Mouse (Mus musculus) G1E (cell line): ENCODE measurements around the gene 9230112D13Rik. TPM values are rescaled to one million over a fixed set of nuclear protein-coding genes. Genes with fewer than 3 reads are reported as not detected.

ENCODE experiments used
- ATAC-seq: 2 replicates; pipeline ENCODE4 v1.8.0; 2016; ENCODE audit warnings: mild to moderate bottlenecking; ENCODE audit not compliant: insufficient number of reproducible peaks, poor library complexity, low FRiP score, severe bottlenecking; ENCODE audit errors: extremely low read depth
- DNase-seq: peaks from one replicate; pipeline ENCODE4 v3.0.0; 2012; ENCODE audit warnings: low spot score
- H3K27me3 ChIP-seq: 2 replicates; pipeline ENCODE4 v1.6.1; 2012; ENCODE audit warnings: mild to moderate bottlenecking, low read length, inconsistent platforms; ENCODE audit not compliant: insufficient read depth
- H3K36me3 ChIP-seq: replicated peaks from 2 replicates; pipeline ENCODE3; 2012; ENCODE audit warnings: mild to moderate bottlenecking, inconsistent platforms
- H3K4me1 ChIP-seq: 2 replicates; pipeline ENCODE4 v1.6.1; 2012; ENCODE audit warnings: low read depth, low read length, inconsistent platforms, mixed read lengths; ENCODE audit not compliant: insufficient read depth
- H3K4me3 ChIP-seq: 2 replicates; pipeline ENCODE4 v1.5.1; 2012; ENCODE audit warnings: low read depth, mild to moderate bottlenecking, inconsistent platforms, low read length, moderate library complexity, mixed read lengths
- H3K9me3 ChIP-seq: replicated peaks from 2 replicates; pipeline ENCODE4 v1.6.1; 2012; ENCODE audit warnings: inconsistent platforms
- CTCF ChIP-seq: IDR thresholded peaks from 2 replicates; pipeline ENCODE4 v1.5.1; 2012; ENCODE audit warnings: low read depth, low read length, inconsistent platforms, mixed read lengths
- GATA1 ChIP-seq: IDR thresholded peaks from 2 replicates; pipeline ENCODE4 v1.6.1; 2012; ENCODE audit warnings: borderline replicate concordance, low read length, inconsistent platforms, mixed read lengths
- GATA2 ChIP-seq: IDR thresholded peaks from 2 replicates; pipeline ENCODE4 v1.6.1; 2012; ENCODE audit warnings: low read depth, low read length, inconsistent platforms, borderline replicate concordance
- POLR2AphosphoS5 ChIP-seq: IDR thresholded peaks from 2 replicates; pipeline ENCODE4 v1.6.1; 2012; ENCODE audit warnings: low read depth, low read length, inconsistent platforms; ENCODE audit not compliant: insufficient replicate concordance
- TAL1 ChIP-seq: conservative IDR thresholded peaks from 2 replicates; pipeline ENCODE4 v1.6.1; 2012; ENCODE audit warnings: low read depth, low read length, inconsistent platforms, mixed read lengths
- polyA plus RNA-seq: library from polyadenylated mRNA; stranded (reverse); fragments of >175 nt; gene quantifications from 2 replicates; pipeline ENCODE4 v1.2.3, GENCODE M21; 2012
- total RNA-seq, 2 experiments: library from RNA; stranded (forward) in 1 of 2; stranded (reverse) in 1 of 2; fragments of 200-1000 nt in 1 of 2; fragments of >200 nt in 1 of 2; fragmentation: Nextera tagmentation in 1 of 2; gene quantifications; 2 replicates each; pipeline ENCODE4 v1.2.3; 2014 to 2017

9230112D13Rik gene
- total RNA-seq (2014; fragmentation: Nextera tagmentation), result not detected in 2 replicates
- total RNA-seq (2017), result not detected in 2 replicates
- not detected in 2 replicates for polyA plus RNA-seq

DNA sequence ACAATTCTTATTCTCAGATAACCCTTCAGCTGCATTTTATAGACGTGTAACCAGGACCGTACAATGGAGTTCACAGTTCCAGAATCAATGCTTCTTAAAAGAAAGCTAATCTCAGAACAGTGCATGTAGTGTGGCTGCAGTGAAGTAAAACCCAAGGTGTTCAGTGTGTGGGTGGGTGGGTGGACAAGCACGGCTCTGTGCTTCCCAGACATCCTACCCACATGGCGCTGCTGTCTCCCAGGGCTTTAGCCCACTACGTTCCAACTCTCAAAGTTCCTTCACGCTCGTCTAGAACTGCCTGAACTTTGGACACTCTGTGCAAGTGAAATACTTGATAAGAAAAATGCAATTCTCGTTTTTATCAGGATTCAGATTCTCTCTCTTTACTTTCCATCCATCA is at the start of gene 9230112D13Rik:
Gene 9230112D13Rik, minus strand, starts transcription at position 101 of the 400 bp plus-strand sequence.
- Histone ChIP-seq H3K4me3 (no peak within 1 kb of the TSS), H3K9me3 (no peaks in the 10 kb centered on the region), H3K27me3 (peaks cover 1% of the 10 kb centered on the region; the same call in 1 of the 2 replicates), H3K36me3 (no peaks in the 10 kb centered on the region), H3K4me1 (no peaks in the 10 kb centered on the region)
- ATAC-seq (no peak), DNase-seq (no peak)
- no peak for TF ChIP-seq GATA2
- no peak for TF ChIP-seq POLR2AphosphoS5
- no peak for TF ChIP-seq TAL1
- TF ChIP-seq GATA1, result no peak
- TF ChIP-seq CTCF, result no peak

DNA sequence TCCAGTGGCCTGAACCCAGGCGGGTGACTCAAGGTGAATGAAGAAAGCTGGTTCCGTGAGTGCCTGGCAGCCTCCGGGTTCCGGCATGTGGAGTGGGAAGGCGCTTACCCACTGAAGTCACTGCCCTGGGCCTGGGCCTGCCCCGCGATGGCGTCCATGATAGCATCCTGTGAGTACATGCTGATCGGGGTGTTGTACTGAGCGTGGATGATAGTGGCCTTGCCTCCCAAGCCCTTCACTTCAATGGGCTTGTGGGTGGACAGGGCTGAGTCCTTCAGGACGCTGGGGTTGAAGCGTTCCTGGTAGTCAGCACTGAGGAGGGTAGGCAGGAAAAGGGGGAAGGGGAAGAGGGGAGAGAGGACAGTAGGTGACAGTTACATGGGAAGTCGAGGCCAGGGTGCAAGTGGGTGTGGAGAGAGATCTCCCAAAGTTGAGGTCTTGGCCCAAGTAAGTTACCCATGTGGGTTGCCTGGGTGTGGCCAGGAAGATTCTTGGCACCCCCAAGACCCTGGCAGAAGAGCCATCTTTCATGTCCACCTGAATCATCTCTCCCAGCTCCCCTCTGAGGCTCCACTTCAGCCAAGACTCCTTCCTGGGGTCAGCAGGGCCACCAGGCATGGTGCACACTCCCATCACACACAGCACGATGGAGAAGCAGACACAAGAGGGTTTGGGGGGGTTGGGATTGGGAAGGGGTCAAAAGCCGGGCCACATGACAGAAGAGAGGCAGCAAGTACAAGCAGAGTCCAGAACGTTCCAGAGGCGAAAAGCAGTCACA is 49.2 kb upstream of the 9230112D13Rik start:
- DNase-seq (no peak), ATAC-seq (no peak)
- Histone ChIP-seq H3K4me1 (peaks cover 10% of the 10 kb centered on the region), H3K4me3 (no peak overlapping the region), H3K9me3 (no peaks in the 10 kb centered on the region), H3K36me3 (no peaks in the 10 kb centered on the region), H3K27me3 (peaks cover 4% of the 10 kb centered on the region; the same call in 1 of the 2 replicates)
- no peak for TF ChIP-seq GATA1
- TF ChIP-seq CTCF, result no peak
- TF ChIP-seq GATA2, result no peak
- no peak for TF ChIP-seq TAL1
- TF ChIP-seq POLR2AphosphoS5, result no peak

DNA sequence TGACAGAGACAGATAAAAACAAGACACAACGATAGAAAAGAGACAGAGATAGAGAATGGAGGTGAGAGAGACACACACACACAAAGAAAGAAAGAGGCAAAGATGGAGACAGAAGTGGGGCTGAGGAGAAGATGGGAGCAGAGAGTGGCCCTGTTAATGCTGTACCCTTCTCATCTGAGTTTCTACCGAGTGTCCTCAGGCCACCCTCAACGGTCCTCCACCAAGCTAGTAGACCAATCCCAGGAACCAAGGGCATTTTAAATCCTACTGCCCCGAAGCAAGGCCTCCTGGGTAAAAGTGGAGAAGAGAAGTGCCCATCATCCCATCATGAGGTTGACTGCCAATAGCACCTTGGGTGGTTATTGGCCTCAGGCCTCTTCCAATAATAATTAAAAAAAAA is 48.3 kb upstream of the 9230112D13Rik start:
- no peaks in the 10 kb centered on the region for H3K36me3 ChIP-seq
- peaks cover 4% of the 10 kb centered on the region; the same call in 1 of the 2 replicates for H3K27me3 ChIP-seq
- H3K4me3 ChIP-seq, result no peak overlapping the region
- no peaks in the 10 kb centered on the region for H3K9me3 ChIP-seq
- TF ChIP-seq CTCF, result no peak
- no peak for TF ChIP-seq GATA1
- no peak for TF ChIP-seq TAL1
- no peak for TF ChIP-seq POLR2AphosphoS5
- TF ChIP-seq GATA2, result no peak
- peaks cover 10% of the 10 kb centered on the region for H3K4me1 ChIP-seq
- no peak for ATAC-seq
- no peak for DNase-seq

DNA sequence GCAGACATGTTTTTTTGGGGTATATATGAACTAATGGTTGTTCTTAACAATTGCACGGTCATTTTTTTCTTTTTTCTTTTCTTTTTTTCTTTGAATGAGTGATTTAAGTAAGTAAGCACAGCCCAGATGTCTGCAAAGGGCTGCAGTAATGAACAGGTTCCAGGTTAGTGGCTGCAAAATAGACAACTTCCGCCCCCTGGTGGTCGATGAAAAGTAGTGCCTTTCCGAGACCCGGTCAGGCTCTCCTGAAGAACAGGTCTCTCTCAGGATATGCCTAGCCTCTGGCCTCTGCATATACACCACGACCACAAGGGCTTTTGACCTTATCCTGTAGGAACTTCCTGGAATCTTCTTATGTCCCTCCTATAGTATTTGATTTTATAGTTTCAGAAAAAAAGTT is 47.7 kb upstream of the 9230112D13Rik start:
- Histone ChIP-seq H3K4me1 (peaks cover 10% of the 10 kb centered on the region), H3K36me3 (no peaks in the 10 kb centered on the region), H3K9me3 (no peaks in the 10 kb centered on the region), H3K27me3 (peaks cover 4% of the 10 kb centered on the region; the same call in 1 of the 2 replicates), H3K4me3 (no peak overlapping the region)
- peak; percentile 50; the same call in 1 of the 2 replicates for TF ChIP-seq CTCF
- no peak for TF ChIP-seq GATA1
- ATAC-seq (no peak), DNase-seq (peak; percentile 40)

DNA sequence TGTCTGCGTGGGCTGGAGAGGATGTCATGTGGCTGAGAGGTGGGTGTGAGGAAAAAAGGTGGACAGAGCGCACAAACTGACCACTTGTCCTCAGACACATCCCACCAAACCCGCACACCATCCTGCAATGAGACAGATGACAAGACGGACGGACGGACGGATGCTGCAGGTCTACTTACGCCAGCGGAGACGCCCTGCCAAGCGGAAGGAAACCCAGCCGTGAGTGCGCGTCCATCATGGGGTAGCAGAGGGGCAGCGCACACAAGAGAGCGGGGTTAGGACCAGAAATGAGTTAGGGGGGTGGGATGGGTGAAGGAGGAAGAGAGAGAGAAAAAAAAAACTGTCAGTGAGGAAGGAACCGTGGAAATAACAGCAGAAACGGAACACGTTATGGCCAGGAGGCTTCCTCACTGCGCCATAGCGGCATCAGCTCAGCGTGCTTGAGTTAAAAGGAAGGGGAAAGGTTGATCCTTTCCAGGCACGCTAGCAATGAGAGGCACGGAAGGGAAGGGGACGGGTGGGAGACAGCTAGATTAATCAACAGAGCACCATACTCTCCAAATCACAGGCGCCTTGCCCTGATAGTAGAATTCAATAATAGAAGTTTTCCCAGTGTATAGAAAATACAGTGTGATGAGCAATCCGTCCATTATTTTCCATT is 47.1 kb upstream of the 9230112D13Rik start:
- ATAC-seq (no peak), DNase-seq (no peak)
- TF ChIP-seq GATA1, result no peak
- no peak for TF ChIP-seq TAL1
- Histone ChIP-seq H3K4me1 (peaks cover 10% of the 10 kb centered on the region), H3K9me3 (no peaks in the 10 kb centered on the region), H3K4me3 (no peak overlapping the region), H3K27me3 (peaks cover 4% of the 10 kb centered on the region; the same call in 1 of the 2 replicates), H3K36me3 (no peaks in the 10 kb centered on the region)

- peaks cover 7% of the 10 kb centered on the region for H3K4me1 ChIP-seq
- DNase-seq (no peak), ATAC-seq (no peak)
- peaks cover 4% of the 10 kb centered on the region; the same call in 1 of the 2 replicates for H3K27me3 ChIP-seq
- no peak for TF ChIP-seq POLR2AphosphoS5
- TF ChIP-seq CTCF, result no peak
- TF ChIP-seq GATA2, result no peak
- no peak for TF ChIP-seq TAL1
- H3K4me3 ChIP-seq, result no peak overlapping the region
- no peaks in the 10 kb centered on the region for H3K36me3 ChIP-seq
- no peaks in the 10 kb centered on the region for H3K9me3 ChIP-seq
These were observed 46.0 kb upstream of the 9230112D13Rik start for GRCm38 (mm10) chr14:34568626-34569025.
